Mouse (Mus musculus) natural killer cell, adult 2 months (primary cell): Measurements from ENCODE around the gene Acmsd.
"Not testable (repeated sequence)": the region's sequence is repeated elsewhere in the genome, so short reads cannot be mapped to it uniquely, and the experiment has no call there.

Experiments
- DNase-seq, 2 experiments: peaks; one replicate each; pipeline ENCODE4 v3.0.0; 2022; ENCODE audit warnings: low spot score in 2 of 2

Acmsd gene

DNA sequence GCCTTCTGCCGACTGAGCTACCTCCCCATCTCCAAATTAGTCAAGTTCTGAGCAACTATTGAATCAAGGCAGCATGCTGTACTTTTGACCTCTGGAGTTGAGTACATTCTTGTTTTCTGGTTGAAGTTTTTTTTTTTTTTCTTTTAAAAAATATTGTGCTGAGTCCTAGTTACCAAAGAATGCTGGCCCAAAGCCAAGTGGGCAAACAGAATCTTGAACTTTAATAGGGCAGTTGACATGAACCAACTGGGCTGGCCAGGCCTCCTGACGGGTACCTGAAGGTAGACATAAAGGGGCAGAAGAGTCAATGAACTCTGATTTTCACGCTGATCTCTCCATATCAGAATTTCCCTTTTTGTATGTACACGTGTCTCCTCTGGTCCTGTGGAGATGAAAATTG is at the start of gene Acmsd:
Acmsd (plus strand) TSS at position 318 of the 400 bp plus-strand sequence.
- DNase-seq, result no peak

DNA sequence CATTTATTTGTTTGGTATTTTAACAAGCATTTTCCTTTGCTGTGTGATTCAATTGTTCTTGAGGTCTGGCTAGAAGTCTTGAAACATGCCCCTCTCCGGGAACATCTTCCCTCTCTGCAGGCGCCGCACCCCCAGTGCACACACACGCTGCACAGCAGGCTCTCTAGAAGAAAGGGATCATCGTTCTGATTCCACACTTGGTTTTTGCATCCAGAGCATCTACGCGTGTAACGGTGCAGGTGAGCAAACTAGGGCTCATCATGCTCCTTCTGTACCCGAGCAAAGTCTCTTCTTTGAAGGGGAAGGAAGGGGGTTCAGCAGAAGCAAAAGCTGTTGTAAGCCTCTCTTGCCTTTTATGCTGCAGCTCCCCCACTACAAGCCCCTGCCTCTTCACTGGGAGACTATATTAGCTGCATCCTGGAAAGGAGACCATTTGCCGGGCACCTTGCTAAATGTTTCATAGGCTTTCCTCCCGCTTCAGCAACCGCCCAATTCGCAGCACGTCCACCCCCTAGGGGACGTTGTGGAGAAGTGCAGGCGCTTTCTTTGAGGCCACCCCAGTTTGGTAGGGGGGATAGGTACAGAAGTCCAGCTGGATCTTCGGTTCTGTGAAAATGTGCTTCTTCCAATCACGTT is 49.6 kb upstream of the Acmsd start, which contains the start of gene Tmem163:
Tmem163 (minus strand) TSS at position 51 of the 636 bp plus-strand sequence.
- peak; percentile 44 to 64 for DNase-seq

DNA sequence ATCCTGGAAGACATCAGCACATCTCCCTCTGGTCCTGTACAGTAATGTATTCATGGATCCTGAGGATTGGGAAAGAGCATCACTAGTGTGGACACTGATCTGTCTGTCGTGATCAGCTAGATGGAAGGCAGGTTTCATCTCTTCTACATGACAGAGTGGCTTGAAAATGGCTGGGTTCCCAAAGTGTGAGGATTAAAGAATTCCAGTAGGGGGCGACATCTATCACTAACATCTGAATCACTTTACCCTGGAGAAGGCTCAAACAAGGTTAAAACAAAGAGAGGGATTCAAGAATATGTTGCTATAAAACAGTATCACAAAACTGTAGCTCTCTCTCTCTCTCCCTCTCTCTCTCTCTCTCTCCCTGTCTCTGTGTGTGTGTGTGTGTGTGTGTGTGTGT is 32.7 kb upstream of the Acmsd start:
- DNase-seq, result no peak

- no peak for DNase-seq
Observed at GRCm38 (mm10) chr1:127702187-127702586, 27.0 kb upstream of the Acmsd start.

DNA sequence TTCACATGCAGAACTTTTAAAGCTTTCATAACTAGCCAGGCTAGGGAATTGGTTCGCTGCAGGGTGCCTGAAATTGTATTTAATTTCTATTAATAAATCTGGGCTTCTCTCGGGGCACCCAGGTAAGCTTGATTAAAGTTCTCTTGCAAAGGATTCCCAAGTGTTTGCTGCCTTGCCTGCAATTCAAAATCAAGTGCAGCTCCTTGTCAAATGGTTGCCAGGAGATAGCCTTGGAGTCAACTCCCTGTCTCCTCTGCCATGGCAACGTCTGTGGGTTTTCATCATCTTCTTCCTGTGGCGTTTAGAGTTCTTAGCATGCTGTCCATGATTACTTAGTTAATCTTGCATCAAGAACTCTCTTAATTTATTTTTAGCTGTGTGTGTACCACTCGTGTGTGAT is 22.9 kb upstream of the Acmsd start:
- DNase-seq, result no peak

- no peak for DNase-seq
Observed at GRCm38 (mm10) chr1:127716441-127716840, 12.8 kb upstream of the Acmsd start.

DNA sequence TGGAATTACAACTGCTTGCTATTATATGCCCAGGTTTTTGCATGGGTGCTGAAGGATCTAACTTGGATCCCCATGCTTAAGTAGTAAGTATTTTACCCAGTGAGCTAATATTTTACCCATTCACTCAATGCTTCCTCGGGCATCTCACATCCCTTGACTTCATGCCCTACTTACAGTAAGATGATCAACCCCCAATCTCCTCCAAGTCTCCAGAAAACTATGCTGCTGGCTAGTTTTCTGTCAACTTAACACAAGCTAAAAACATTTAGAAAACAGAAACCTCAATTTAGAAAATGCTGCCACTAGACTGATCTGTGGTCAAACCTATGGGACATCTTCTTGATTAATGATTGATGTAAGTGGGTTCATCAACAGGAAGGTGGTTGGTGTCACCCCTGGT is 10.9 kb upstream of the Acmsd start:
- no peak for DNase-seq

GRCm38 (mm10) chr1:127723596-127723995 is 5.6 kb upstream of the Acmsd start:
- no peak for DNase-seq

DNA sequence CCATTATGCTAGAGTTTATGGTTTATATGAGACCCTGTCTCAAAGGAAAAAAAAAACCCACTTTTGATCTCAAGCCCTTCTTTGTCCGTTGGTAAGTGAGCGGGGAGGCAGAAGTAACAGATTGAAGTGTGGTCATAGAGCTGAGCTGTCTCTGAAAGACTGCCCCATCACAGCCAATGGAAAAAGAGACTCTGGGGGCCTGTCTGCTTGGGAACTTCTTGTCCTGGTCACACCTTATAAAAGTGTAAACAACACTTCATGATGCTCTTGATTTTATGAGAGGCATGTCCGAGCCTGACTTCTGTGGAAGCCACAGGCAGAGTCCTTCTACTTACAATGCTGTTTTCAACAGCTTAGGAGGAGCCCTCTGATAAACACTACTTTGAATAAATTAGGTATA is 1.9 kb downstream of the Acmsd start:
- DNase-seq, result no peak

GRCm38 (mm10) chr1:127732435-127732834 is 3.2 kb downstream of the Acmsd start:
- no peak for DNase-seq

DNA sequence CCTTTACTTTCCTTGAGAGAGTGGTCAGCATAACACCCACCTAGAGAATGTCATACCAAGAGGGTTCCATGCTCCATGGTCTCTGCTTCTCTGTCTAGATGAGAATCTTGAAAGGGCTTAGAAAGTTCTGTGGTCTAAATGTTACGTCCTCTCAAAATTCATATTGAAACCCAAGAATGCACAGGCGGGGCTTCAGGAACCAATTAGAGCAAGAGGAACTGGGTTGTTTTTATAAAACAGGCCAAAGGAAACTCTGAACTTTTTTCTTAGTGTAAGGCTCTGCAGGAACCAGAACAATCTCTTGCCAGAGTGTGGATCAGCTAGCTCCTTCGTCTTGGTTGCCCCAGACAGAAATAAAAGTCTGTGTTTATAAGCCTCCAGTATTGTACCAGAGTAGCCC is 3.6 kb downstream of the Acmsd start:
- DNase-seq, result no peak

DNA sequence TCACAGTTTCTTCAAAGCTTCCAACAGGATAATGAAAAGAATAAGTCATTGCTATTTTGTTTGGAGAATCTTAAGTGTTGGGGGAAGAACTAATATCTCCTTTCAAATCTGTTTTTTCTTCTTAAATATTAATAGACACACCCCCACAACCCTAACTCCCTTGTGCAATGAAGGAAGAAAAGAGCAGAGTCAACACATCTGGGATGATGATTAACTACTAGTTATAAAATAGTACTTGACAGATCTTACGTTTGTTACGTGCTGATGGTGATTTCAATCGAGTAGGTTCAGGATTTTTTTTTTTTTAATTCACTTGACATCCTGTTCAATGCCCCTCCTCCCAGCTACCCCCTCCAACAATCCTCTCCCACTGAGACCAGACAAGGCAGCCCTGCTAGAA is 6.1 kb downstream of the Acmsd start:
- DNase-seq, result no peak

DNA sequence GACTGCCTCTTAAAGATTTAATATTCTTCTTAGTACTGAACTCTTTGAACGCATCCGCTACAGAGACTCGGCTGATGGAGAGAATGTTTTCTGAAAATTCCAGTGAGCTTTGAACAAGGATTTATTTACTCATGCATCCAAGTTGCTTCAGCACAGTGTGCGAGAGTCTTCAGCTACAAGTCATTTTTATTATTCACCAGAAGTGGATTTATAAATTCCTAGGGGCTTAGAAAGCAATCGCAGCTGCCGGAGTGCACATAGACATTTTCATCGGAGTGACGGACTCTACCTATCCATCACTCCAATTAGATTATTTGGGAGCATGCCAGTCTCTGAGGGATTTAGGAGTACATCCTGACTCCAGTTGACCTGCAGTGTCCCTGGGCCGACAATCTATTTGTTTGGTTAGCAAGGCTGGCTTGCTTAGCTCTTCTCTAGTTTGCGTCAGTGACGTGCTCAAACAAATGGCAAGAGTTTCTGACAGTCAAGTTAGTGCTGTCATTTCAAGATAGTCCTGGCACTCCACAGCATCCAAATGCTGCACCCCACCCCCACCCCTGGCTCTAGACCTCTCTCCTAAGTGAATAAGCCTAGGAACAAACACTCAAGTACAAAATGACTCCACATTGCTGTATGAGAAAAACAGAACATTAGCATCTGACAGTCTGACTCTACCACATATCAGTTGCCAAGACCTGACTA is 21.3 kb downstream of the Acmsd start:
- DNase-seq, result no peak

- no peak for DNase-seq
Observed at GRCm38 (mm10) chr1:127755806-127756205, 26.6 kb downstream of the Acmsd start.

- no peak for DNase-seq
Observed at GRCm38 (mm10) chr1:127756331-127757163, 27.3 kb downstream of the Acmsd start.

DNA sequence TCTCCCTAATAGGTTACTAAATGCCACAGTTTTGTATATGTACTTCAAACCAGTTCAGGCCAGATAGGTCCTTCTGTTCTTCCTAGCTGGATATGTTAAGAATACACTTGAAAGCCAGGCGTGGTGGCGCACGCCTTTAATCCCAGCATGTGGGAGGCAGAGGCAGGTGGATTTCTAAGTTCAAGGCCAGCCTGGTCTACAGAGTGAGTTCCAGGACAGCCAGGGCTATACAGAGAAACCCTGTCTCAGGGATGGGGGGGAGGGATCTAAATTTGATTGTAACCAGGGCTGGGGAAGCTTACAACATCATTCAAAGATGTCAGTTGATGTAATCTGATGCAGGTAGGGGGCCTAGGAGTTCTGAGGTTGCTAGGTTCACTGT is 27.9 kb downstream of the Acmsd start:
- DNase-seq, result not testable (repeated sequence)

DNA sequence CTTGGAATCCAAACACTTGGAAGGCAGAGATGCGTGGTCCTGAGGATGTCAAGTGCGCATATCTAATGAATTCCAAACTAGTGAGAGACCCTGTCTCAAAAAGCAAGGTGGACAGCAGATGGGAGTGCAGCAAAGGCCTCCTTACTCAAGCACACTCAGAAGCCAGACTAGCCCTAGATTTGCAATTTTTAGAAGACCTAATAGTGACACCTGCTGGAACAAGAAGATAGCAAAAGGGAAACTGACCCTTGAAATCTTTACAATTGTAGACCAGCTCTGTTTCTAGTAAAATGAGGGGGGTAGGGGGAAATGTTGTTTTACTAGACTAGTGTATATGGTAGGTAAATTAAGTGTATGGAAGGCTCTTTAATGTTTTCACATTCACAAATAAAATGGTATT is 36.3 kb downstream of the Acmsd start:
- no peak for DNase-seq

DNA sequence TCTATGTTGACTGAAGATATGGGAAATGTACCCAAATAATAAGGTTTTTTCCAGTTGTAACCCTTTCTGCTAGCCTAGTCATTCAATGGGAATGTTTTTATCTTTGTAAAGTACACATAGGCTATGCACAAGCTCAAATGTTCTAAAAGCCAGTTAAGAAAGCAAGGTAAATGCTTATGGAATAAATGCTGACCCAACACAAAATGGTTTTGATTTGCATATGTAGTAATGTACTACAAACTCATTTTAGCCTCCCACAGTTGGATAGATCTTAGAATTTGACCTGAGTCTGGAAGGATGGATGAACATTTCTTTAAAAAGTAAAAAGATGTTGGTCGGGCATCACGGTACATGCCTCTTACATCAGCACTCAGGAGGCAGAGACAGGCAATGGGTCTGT is 37.5 kb downstream of the Acmsd start:
- no peak for DNase-seq

DNA sequence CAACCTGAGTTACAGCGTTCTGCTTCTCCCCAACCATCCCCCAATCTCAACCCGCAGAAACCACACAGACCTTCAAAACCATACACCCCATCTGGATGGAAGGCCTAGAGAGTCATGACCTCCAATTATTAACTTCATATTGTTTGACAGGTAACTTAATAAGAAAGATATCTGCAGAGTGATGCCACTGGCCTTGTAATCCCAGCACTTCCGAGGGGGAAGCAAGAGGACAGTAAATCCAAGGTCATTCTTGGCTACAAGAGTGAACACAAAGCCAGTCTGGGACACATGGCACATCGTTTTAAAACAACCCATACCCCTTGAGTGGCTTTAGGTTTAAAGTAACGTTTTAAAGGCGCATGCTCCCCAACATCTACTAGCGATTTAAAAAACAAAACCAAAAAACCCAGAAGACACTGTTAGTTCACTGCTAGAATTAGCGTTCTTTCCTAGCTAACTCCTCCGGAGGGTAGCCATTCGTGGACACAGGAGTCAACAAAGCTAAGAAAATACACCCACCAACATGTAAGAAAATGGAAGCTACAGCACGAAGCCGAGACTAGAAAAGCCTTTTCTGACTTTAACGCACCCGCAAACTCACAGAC is 44.1 kb downstream of the Acmsd start:
- DNase-seq, result no peak

DNA sequence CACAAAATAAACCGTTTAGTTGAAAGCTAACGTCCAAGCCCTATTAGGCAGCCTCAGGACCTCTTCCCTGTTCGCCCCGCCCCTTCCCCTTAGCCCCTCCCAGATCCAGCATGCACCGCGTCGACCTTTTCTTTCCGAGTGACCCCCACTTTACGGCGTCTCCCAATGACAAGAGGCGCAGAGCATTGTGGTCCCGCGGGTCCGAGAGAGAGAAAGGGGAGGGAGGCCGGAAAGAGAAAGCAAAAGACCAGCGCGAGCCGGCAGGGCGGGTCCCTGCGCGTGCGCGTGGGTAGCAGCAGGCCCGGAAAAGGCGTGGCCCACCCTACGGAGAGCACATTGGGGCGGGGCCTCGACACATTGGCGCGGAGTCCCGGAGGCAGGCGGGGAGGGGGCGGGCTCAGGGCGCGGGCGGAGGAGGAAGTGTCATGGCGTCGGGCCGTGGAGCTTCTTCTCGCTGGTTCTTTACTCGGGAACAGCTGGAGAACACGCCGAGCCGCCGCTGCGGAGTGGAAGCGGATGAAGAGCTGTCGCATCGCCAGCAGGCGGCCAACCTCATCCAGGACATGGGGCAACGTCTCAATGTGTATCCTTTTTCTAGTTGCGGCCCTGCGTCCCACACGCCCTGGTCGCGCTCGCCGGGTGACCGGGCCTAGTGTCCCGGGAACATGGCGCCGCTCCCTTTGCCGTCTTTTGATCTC is 44.7 kb downstream of the Acmsd start, which contains the start of gene Ccnt2:
Ccnt2 (plus strand) TSS at position 362 of the 698 bp plus-strand sequence.
- peak; percentile 98 to 99 for DNase-seq

GRCm38 (mm10) chr1:127774501-127774880 is 45.3 kb downstream of the Acmsd start:
- DNase-seq, result no peak
